Mouse (Mus musculus): ENCODE results near the gene Hdac9.

DNA sequence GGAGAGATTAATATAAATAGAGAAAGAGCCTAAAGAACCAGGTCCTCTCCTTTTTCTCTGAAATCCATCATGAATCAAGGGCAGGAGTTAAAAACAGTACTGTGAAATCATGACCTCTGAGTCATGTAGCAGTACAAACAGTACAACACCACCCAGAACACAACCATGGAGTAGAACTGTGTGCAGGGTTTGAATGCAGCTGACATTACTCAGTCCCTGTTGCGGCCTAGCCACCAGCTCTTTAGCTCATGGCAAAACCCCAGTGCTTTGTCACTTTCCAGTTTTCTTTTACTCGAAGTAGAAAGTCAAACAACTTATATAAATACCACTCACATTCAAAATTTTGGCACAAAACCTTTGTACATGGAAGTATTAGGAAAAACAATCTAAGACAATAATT is 395.4 kb downstream of the Hdac9 start:
- TF ChIP-seq USF1 (IDR thresholded peaks at IDR 0.05; ENCODE audit: low read depth), result no peak
- TF ChIP-seq CTCF (IDR thresholded peaks at IDR 0.05; ENCODE audit: control insufficient read depth, insufficient read depth, insufficient read length), result no peak
- no peak for TF ChIP-seq CEBPB (IDR thresholded peaks at IDR 0.05; ENCODE audit: low read depth)
- no peak for TF ChIP-seq MAX (IDR thresholded peaks at IDR 0.05)
- no peak for TF ChIP-seq MYOD1 (IDR thresholded peaks at IDR 0.05; ENCODE audit: control insufficient read depth, insufficient read length, low read depth)
- no peak for TF ChIP-seq FOSL1 (IDR thresholded peaks at IDR 0.05; ENCODE audit: insufficient read depth, low read length, poor library complexity, severe bottlenecking)

All from C2C12 (cell line).